Mouse (Mus musculus) thymus, postnatal 25 days (tissue): Measurements from ENCODE around the gene Per2.
A peak's percentile ranks its signal among the peaks of the same experiment; 100 is the strongest.

Source experiments
- DNase-seq: peaks from one replicate; pipeline ENCODE4 v3.0.0; 2022

Per2 gene

GRCm38 (mm10) chr1:91430761-91431160 is 28.4 kb downstream of the Per2 start:
- no peak for DNase-seq

DNA sequence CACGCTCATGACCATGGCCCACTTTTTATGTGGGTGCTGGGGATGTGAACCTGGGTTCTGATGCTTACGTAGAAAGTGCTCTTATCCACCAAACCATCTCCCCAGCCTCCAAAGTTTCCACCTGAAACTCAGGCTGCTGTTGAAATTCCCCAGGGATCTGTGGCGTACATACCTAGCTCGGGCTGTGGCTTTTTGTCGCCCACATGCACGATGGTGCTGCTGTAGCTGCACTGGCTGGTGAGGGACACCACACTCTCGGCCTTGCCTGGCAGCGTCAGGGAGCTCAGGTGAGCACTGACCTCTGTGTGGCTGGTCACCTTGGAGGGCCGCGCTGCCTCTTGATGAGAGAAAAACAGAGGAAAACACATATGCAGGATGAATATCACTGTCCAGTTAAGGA is 29.9 kb downstream of the Per2 start:
- DNase-seq: no peak

DNA sequence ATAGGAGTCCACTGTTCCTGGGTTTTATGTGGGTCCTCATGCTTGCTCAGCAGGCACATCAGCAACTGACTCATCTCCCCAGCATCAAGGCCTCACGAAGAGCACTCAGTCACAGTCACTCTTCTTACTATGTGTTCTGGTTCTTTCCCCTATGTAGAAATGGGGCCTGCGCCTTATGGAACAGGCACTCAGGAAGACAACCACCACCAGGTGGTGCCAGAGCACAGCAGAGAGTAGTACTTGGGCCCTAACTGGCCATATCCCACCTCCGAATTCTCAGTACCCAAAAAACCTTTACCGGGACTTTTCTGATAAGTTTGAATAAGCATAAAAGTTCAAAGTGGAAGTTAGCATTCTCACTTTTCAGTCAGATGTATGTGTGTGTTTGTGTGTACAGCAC is 30.5 kb downstream of the Per2 start:
- DNase-seq: peak; percentile 82

GRCm38 (mm10) chr1:91426397-91426796 is 32.7 kb downstream of the Per2 start:
- no peak for DNase-seq

DNA sequence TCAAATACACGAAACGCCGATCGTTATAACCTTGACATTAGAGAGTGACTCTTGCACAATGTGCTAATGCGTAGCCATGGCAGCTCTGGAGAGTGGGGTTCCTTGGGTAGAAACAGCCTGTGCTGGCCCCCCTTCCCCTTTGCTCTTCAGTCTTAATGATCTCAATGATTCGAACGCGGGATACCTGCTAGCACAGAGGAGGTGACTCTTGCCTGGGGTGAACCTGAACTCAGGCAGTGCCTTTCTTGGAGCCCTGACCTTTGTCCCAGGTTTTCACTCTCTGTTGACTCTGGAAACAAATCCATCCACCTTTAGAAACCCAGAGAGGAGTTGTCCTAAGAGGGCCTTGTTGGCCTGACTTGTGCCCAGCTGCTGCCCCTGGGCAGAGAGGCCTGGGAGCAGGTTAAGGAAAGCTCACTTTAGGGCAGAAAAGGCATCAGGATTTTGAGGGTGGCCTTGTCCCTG is 38.5 kb downstream of the Per2 start:
- DNase-seq: no peak

DNA sequence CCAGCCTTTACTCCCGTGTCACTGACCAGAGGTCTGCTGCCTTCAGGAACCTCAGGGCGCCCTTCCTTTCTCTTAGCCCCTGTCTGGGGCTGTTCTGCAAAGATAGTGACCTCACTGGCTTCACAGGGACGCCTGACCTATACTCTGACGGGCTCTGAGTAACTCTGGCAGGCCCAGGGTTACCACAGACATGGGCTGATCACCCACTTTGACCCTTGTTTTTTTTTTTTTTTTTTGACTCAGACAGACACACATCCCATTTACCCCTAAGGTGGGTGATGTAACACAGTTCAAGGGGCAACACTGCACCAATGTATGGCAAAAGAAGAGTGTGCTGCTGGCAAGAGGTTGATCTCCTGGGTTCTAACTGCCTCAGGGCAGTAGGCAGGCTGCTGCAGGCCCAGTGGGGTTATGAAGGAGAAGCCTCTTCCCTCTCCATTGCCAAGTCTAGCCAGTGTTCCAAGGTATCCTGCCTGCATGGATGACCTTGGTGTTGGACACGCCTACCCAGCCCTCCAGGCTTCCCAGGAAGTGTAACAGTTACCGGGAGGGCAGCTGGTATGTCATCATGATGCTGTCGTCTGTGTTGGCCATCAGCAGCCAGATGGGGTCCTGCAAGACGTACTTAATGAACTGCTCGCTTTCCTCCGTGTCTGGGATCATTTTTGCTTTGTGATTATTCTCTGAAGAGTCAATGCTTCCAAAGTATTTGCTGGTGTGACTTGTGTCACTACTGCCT is 39.1 kb downstream of the Per2 start:
- no peak for DNase-seq

- DNase-seq: no peak
Observed at GRCm38 (mm10) chr1:91417991-91418390, 41.1 kb downstream of the Per2 start.

DNA sequence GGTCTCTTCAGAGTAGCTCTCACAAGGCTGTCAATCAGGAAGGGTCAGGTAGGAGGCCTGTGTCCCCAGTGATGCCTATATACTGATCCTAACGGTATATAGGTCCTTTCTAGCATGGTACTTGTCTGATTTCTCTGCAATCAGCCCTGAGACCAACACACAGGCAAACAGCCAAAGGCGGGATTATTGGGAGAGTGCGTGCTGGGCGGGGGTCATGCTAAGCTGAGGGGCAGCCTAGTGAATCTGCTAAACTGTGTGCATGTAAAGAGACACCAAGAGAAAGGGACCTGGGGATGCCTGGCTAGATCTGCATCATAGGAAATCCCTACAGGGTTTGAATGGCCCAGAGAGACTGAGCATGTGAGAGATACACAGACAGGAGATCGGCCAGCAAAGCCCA is 43.8 kb downstream of the Per2 start:
- no peak for DNase-seq

- no peak for DNase-seq
Observed at GRCm38 (mm10) chr1:91414903-91415302, 44.2 kb downstream of the Per2 start.

DNA sequence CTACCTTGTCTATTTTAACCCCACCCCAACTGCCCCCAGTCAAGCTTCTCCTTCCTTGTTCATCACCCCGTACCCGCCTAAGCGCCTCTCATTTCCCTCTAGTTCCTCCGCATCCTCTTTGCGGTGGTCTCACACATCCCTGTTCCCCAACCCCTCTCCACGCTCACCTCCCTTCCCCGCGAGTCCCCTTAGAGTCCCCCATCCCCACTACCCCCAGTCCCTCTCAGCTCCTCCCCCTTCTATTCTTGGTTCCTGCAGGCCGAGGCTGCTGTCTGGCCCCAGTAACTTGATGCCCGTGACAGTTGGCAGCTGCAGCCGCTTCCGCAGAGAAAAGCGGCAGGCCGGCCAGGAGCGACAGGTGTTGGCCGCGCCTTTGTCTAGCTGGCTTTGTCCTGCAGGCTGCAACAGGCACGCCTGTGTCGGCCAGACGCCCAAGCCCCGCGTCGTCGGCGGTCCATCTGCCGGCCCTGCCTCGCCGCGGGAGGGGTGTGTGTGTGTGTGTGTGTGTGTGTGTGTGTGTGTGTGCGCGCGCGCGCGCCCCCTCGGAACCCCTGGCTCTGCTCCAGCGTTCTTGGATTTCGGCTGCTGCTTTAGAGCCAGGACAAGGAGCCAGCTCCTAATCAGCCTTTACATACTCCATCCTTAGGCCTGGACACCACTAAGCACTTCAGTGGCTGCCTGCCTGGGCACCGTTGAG is 45.1 kb downstream of the Per2 start, which contains the start of gene Hes6:
TSS of gene Hes6 (minus strand) at position 141 of the 697 bp plus-strand sequence.
- peak; percentile 64 for DNase-seq

GRCm38 (mm10) chr1:91413536-91413897 is 45.6 kb downstream of the Per2 start:
- DNase-seq: no peak

- DNase-seq: peak; percentile 95
Observed at GRCm38 (mm10) chr1:91413030-91413506, 46.1 kb downstream of the Per2 start.

DNA sequence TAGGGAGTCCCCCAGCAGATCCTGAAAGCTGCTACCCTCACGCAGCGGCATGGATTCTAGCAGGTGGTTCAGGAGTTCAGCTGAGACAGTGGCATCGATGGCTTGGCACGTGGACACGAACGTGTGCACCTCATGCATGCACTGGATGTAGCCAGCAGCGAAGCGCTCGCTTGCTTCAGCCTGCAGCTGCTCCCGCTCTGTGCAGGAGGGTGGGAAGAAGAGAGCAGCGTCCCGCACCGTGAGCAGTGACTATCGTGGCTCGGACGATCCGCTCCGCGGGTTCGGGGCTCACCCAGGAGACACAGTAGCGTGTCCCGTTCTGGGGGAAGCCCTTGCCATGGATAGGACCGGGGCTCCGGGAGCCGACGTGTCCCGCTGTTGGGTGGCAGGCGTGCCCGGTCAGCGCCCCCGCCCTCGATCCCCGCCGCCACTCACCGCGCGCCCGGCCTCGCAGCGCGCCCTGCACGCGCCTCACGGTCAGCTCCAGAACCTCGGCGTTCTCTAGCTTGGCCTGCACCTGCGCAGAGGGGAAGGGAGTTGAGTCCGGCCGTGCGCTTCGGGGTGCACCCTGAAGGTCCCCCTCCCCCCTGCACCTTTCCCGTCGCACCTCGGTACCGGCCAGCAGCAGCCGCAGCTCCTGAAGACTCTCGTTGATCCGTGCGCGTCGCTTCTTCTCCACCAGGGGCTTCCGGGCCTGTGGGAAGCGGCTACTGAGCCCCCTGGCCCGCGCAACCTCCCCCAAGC is 46.7 kb downstream of the Per2 start:
- DNase-seq: no peak

DNA sequence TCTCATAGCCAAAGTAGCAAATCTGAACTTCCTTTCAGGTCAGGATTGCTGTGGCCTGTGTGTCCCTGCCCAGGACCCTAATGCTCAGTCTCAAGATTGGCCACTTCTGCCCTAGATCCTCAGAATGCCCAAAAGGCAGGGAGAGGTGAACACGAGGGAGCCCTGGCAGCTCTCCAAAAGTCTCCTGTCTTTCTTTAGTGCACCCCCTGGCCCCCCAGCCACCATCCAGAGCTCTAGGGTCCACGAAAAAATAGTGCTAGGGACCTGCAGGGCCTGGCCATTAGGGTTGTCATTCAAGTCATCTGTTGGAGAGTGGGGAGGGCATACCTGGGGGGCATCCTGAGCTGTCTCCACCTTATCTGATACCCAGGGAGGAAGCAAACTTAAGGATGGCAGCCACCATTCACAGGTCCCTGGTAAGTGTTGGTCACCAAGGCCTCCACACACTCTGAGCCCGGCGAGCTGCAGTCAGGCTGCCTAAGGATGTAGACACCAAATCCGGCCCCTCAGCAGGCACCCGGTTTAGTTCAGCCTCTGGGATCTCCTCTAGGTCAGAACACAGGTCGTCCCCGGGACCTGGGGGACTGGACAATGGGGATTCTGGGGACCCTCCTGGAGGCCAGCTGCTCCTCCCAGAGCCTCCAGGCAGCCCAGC is 47.4 kb downstream of the Per2 start:
- DNase-seq: no peak

DNA sequence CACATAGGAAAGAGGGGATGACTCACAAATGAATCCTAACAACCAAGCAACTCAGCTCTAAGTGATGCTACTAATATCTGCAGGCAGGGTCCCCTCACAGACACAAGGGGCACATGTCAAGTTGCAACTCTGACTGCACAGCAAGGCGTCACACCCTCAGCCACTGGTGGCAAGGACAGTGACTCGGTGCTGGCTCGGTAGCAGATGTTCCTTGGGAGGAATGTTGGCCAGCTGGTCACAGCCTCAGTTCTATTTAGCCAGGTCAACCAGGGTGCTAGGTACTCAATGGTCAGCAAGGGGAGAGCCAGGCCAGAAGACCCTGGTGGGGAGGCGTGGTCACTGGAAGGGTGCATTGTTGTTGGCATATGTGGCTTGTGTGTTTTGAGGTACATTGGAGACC is 51.3 kb downstream of the Per2 start:
- no peak for DNase-seq

DNA sequence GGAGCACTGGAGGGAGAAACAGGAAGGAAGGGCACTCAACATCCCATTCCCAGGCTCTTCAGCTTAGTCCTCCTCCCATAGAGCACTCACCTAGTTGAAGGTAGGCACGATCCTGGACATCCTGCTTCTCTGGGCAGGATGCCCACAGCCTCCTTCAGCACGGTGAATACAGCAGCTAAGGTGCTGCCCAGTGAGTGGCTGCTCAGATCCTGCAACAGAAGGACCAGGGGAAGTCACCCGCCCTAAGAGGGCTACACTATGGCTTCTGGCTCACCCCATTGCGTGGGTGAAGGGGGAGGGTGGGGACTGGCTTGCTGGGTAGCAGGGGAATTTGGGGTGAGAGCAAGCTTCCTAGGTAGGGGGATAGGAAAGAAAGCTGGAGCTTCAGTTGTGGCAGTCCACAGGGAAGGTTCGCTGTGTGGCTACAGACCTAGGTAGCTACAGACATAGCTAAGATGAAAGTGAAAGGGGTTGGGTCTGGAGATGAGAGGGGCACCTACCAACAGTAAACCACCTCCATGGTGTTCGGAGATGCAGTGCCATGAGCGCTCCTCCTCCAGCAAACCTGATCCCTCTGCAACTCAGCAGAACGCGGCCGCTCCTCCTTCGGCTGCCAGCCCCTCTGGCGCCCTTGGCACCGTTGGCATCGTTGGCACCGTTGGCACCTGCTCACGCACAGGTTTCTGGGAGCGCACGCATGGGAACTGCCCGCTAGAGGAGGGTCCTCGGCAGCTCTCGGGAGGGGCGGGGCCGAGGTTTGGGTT is 53.5 kb downstream of the Per2 start:
- DNase-seq: no peak

DNA sequence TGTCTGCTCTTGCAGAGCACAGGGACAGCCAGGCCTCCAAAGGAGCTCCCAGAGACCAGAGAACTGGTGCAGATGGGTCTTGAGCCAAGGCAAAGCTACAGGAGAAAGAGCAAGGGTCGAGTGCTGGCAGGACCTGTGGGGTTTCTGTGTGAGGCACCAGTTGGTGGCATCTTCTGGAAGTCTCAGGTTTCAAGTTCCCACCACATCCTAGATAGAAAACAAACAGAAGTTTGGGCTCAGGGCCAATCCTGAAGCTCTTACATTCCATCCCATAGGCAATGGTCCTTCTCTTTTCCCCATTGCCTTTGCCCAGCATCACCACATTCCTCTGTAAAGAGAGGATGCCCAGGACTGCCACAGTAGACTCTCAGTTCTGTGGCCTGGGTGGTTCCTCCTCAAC is 54.1 kb downstream of the Per2 start:
- DNase-seq: no peak

- DNase-seq: peak; percentile 80
Observed at GRCm38 (mm10) chr1:91398260-91399062, 60.7 kb downstream of the Per2 start, which contains the start of gene Ilkap. Gene Ilkap (minus strand): TSS chr1:91398815.

GRCm38 (mm10) chr1:91397927-91398259 is 61.2 kb downstream of the Per2 start:
- no peak for DNase-seq

DNA sequence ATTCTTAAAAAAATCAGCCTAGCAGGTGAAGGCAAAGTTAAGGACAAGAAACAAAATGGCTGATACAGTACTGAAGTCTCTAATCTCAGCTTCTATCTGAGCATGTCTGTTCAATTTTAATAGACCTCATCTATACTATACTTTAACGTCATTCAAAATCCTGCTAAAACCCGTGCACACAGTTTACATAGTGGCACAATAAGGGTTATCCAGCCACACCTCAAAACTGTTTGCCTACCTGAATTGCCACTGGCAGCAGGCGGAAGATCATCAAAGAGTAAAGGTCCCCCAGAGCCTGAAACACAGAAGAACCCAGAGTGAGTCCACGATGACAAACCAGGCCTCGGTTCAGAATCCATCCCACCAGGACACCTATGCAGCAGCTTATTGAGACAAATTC is 68.8 kb downstream of the Per2 start:
- DNase-seq: no peak

GRCm38 (mm10) chr1:91381091-91381471 is 78.0 kb downstream of the Per2 start:
- DNase-seq: no peak
